ENCODE assay signal across 8 mouse cellular contexts in genomic region chr7:45700301-45701015, GRCm38 (mm10). TPM values are rescaled to one million over a fixed set of nuclear protein-coding genes. Genes with fewer than 3 reads are reported as not detected.
DNase-seq lines count a peak whose midpoint lies in the region; ATAC-seq and TF ChIP-seq lines count a peak whose summit lies in the region.
"Had no signal": no experiment of that assay in that cellular context is flagged by ENCODE, and none has a peak within 500 bp of the region (broad histone marks: within the 10 kb centered on the region; RNA-seq: fewer than 3 reads in every experiment).

No protein-coding gene starts in this region.

- TF ChIP-seq CTCF in cortical plate, adult 2 months (IDR thresholded peaks at IDR 0.05; ENCODE audit: extremely low read depth, insufficient read depth, low read length) = no peak

- H3K4me2 ChIP-seq in intestine, embryonic 15.5 days (replicated peaks) = peak overlapping the region; percentile 88

- no peaks in the 10 kb centered on the region for H3K36me3 ChIP-seq in intestine, embryonic 15.5 days
- no peaks in the 10 kb centered on the region for H3K36me3 ChIP-seq in midbrain, embryonic 10.5 days

- under 1% methylated on average over 20 of the region's 20 CpGs for WGBS in intestine, embryonic 15.5 days
- WGBS in midbrain, embryonic 10.5 days = 1% methylated on average over 20 of the region's 20 CpGs

- peak overlapping the region; percentile 86 for H3K27ac ChIP-seq in cortical plate, adult 2 months (ENCODE audit: insufficient read depth, low read length)
- no peak overlapping the region for H3K27ac ChIP-seq in intestine, embryonic 15.5 days
- H3K27ac ChIP-seq in midbrain, embryonic 10.5 days (replicated peaks) = peak overlapping the region; percentile 77

- intact Hi-C loops in left cerebral cortex, postnatal 36 days (cut with DNase I) = loop anchor here (5.0 kb wide), 1 partner anchor 233 kb away; the partner anchor contains the start of gene Bax

- no peaks in the 10 kb centered on the region for H3K9me3 ChIP-seq in intestine, embryonic 15.5 days
- H3K9me3 ChIP-seq in midbrain, embryonic 10.5 days (replicated peaks) = no peaks in the 10 kb centered on the region

- peak overlapping the region; percentile 84 for H3K4me3 ChIP-seq in cortical plate, adult 2 months (ENCODE audit: insufficient read depth, low read length)
- H3K4me3 ChIP-seq in intestine, embryonic 15.5 days (replicated peaks) = peak overlapping the region; percentile 39
- H3K4me3 ChIP-seq in midbrain, embryonic 10.5 days = peak overlapping the region; percentile 57

- peak; percentile 91 for TF ChIP-seq POLR2A in cortical plate, adult 2 months (IDR thresholded peaks at IDR 0.05; ENCODE audit: extremely low read depth, insufficient read depth, low read length)

- H3K9ac ChIP-seq in intestine, embryonic 15.5 days = peak overlapping the region; percentile 50

- DNase-seq in ZHBTc4 (ENCODE audit: low read depth, low spot score) = peak; percentile 87
- DNase-seq in gastrocnemius, postnatal 25 days = peak; percentile 80
- peak; percentile 83 to 84 for DNase-seq in left cerebral cortex, postnatal 36 days (ENCODE audit: low spot score in 2 of 2)
- DNase-seq in midbrain, embryonic 10.5 days (ENCODE audit: low spot score) = peak; percentile 69
- DNase-seq in spleen, postnatal 36 days (ENCODE audit: low spot score in 2 of 2) = peak; percentile 70 to 77

- no peaks in the 10 kb centered on the region for H3K4me1 ChIP-seq in cortical plate, adult 2 months (ENCODE audit: control insufficient read depth, insufficient read depth, low read length)
- H3K4me1 ChIP-seq in intestine, embryonic 15.5 days (replicated peaks) = peaks cover 25% of the 10 kb centered on the region
- peaks cover 51% of the 10 kb centered on the region for H3K4me1 ChIP-seq in midbrain, embryonic 10.5 days

- ATAC-seq in intestine, embryonic 15.5 days = no peak

- H3K27me3 ChIP-seq in intestine, embryonic 15.5 days (replicated peaks) = peaks cover 24% of the 10 kb centered on the region
- peaks cover 34% of the 10 kb centered on the region for H3K27me3 ChIP-seq in midbrain, embryonic 10.5 days (ENCODE audit: low read depth, poor library complexity, severe bottlenecking)

RNA-seq across cellular contexts. Expression of gene Car11, which starts 0.8 kb away (rescaled TPM):
- polyA plus RNA-seq in cortical plate, adult 2 months (2012; rRNA removed) = 351 and 377 TPM in 2 replicates
- total RNA-seq in gastrocnemius, postnatal 25 days (2021) = 10 to 100 TPM in 1 of 2 experiments, 1 to 10 TPM in 1; 4.9 to 11.2 TPM
- polyA plus RNA-seq in intestine, embryonic 15.5 days (2015; fragmentation: Nextera tagmentation; extraction: Ambion mirVana) = 5.5 and 6.4 TPM in 2 replicates
- 100 to 1,000 TPM; 209 to 228 TPM for total RNA-seq in left cerebral cortex, postnatal 36 days (2021)
- polyA plus RNA-seq in midbrain, embryonic 10.5 days (2016; fragmentation: Nextera tagmentation; extraction: Ambion mirVana) = 4.6 and 4.9 TPM in 2 replicates
- total RNA-seq: neutrophil, adult 5-6 weeks had no signal

RNA-seq across cellular contexts. Expression of gene Dbp, which starts 4.4 kb away (rescaled TPM):
- 251 and 257 TPM in 2 replicates for polyA plus RNA-seq in cortical plate, adult 2 months (2012; rRNA removed)
- total RNA-seq in gastrocnemius, postnatal 25 days (2021) = 100 to 1,000 TPM in 1 of 2 experiments, 10 to 100 TPM in 1; 14.3 to 121 TPM
- polyA plus RNA-seq in intestine, embryonic 15.5 days (2015; fragmentation: Nextera tagmentation; extraction: Ambion mirVana) = 3.1 and 3.4 TPM in 2 replicates
- total RNA-seq in left cerebral cortex, postnatal 36 days (2021) = 100 to 1,000 TPM; 128 to 138 TPM
- 2.1 and 2.9 TPM in 2 replicates for polyA plus RNA-seq in midbrain, embryonic 10.5 days (2016; fragmentation: Nextera tagmentation; extraction: Ambion mirVana)

RNA-seq across cellular contexts. Expression of gene Sec1, which starts 6.3 kb away (rescaled TPM):
- polyA plus RNA-seq in cortical plate, adult 2 months (2012; rRNA removed) = 6.6 and 8.0 TPM in 2 replicates
- under 1 TPM in 1 of 2 experiments, not detected in 1; 0.16 TPM for total RNA-seq in gastrocnemius, postnatal 25 days (2021)
- 1.9 and 2.0 TPM in 2 replicates for polyA plus RNA-seq in intestine, embryonic 15.5 days (2015; fragmentation: Nextera tagmentation; extraction: Ambion mirVana)
- total RNA-seq in left cerebral cortex, postnatal 36 days (2021) = under 1 TPM; 0.37 to 0.48 TPM
- polyA plus RNA-seq in midbrain, embryonic 10.5 days (2016; fragmentation: Nextera tagmentation; extraction: Ambion mirVana) = 0.32 and 0.34 TPM in 2 replicates

RNA-seq across cellular contexts. Expression of gene Rpl18, which starts 14.8 kb away (rescaled TPM):
- polyA plus RNA-seq in cortical plate, adult 2 months (2012; rRNA removed) = 255 and 261 TPM in 2 replicates
- 100 to 1,000 TPM; 433 to 449 TPM for total RNA-seq in gastrocnemius, postnatal 25 days (2021)
- polyA plus RNA-seq in intestine, embryonic 15.5 days (2015; fragmentation: Nextera tagmentation; extraction: Ambion mirVana) = 1,110 and 1,134 TPM in 2 replicates
- 100 to 1,000 TPM; 284 to 337 TPM for total RNA-seq in left cerebral cortex, postnatal 36 days (2021)
- polyA plus RNA-seq in midbrain, embryonic 10.5 days (2016; fragmentation: Nextera tagmentation; extraction: Ambion mirVana) = 965 and 1,116 TPM in 2 replicates

RNA-seq across cellular contexts. Expression of gene Ntn5, which starts 16.6 kb away (rescaled TPM):
- 20.9 and 26.3 TPM in 2 replicates for polyA plus RNA-seq in cortical plate, adult 2 months (2012; rRNA removed)
- under 1 TPM; 0.38 to 0.75 TPM for total RNA-seq in gastrocnemius, postnatal 25 days (2021)
- 0.73 TPM in 2 replicates for polyA plus RNA-seq in intestine, embryonic 15.5 days (2015; fragmentation: Nextera tagmentation; extraction: Ambion mirVana)
- 1 to 10 TPM; 4.2 to 5.7 TPM for total RNA-seq in left cerebral cortex, postnatal 36 days (2021)
- polyA plus RNA-seq in midbrain, embryonic 10.5 days (2016; fragmentation: Nextera tagmentation; extraction: Ambion mirVana) = 0.46 and 0.48 TPM in 2 replicates
- total RNA-seq: neutrophil, adult 5-6 weeks had no signal

Comparison
In these comparisons a context has a peak if more than half of its experiments do, and no peak if none do; other contexts are left out.
1. RNA of gene Car11, which starts 0.8 kb away (polyA plus RNA-seq): 351 to 377 TPM in cortical plate, adult 2 months; 5.5 to 6.4 TPM in intestine, embryonic 15.5 days and 4.6 to 4.9 TPM in midbrain, embryonic 10.5 days; every median in the first group is over 10 times any median in the second.
2. RNA of gene Dbp, which starts 4.4 kb away (polyA plus RNA-seq): 251 to 257 TPM in cortical plate, adult 2 months; 3.1 to 3.4 TPM in intestine, embryonic 15.5 days and 2.1 to 2.9 TPM in midbrain, embryonic 10.5 days; every median in the first group is over 10 times any median in the second.
3. Peak in every context shown above with its lines, with median percentiles within 50 percentile points of each other: DNase-seq and H3K4me3 ChIP-seq.